Mouse (Mus musculus) ES-E14 (cell line): Measurements from ENCODE around the gene Slc25a26. TPM values are rescaled to one million over a fixed set of nuclear protein-coding genes. Genes with fewer than 3 reads are reported as not detected.
A peak's percentile ranks its signal among the peaks of the same experiment; 100 is the strongest.

Source experiments
- DNase-seq: peaks from one replicate; pipeline ENCODE4 v3.0.0-alpha.2; 2013; ENCODE audit warnings: low read depth, low spot score
- H3K27ac ChIP-seq: 2 replicates; pipeline ENCODE4 v1.5.1; 2012; ENCODE audit warnings: low read depth, mild to moderate bottlenecking, low read length, moderate library complexity, mixed read lengths; ENCODE audit not compliant: poor library complexity, insufficient read depth, severe bottlenecking
- H3K36me3 ChIP-seq: 2 replicates; pipeline ENCODE4 v1.6.1; 2012; ENCODE audit warnings: mild to moderate bottlenecking, low read length, moderate library complexity, mixed read lengths; ENCODE audit not compliant: control insufficient read depth, poor library complexity, insufficient read depth, severe bottlenecking
- H3K4me1 ChIP-seq, 2 experiments: fragments of 150-350 bp in 1 of 2; sonication (generic) in 1 of 2; 2 replicates each; pipeline ENCODE4 v1.6.1; 2012; ENCODE audit warnings: low read length in 2 of 2, mild to moderate bottlenecking in 1 of 2, mixed read lengths in 1 of 2; ENCODE audit not compliant: control insufficient read depth in 2 of 2, insufficient read depth in 2 of 2, poor library complexity in 1 of 2
- H3K4me3 ChIP-seq, 2 experiments: fragments of 150-350 bp in 1 of 2; sonication (generic) in 1 of 2; 2 replicates each; pipeline ENCODE4 v1.5.1; 2012; ENCODE audit warnings: low read length in 2 of 2, low read depth in 1 of 2, mild to moderate bottlenecking in 1 of 2, mixed read lengths in 1 of 2; ENCODE audit not compliant: insufficient read depth in 1 of 2, poor library complexity in 1 of 2, severe bottlenecking in 1 of 2
- H3K9ac ChIP-seq: 2 replicates; pipeline ENCODE4 v1.6.1; 2012; ENCODE audit warnings: low read depth, mild to moderate bottlenecking, low read length, mixed read lengths; ENCODE audit not compliant: poor library complexity, insufficient read depth, severe bottlenecking
- H3K9me3 ChIP-seq: fragments of 150-350 bp; sonication (generic); 2 replicates; pipeline ENCODE4 v1.6.1; 2012; ENCODE audit warnings: low read depth, mild to moderate bottlenecking, low read length; ENCODE audit not compliant: control insufficient read depth, insufficient read depth
- CHD2 ChIP-seq: IDR thresholded peaks from 2 replicates; pipeline ENCODE4 v1.6.1; 2014; ENCODE audit warnings: mild to moderate bottlenecking, low read depth, low read length, inconsistent platforms
- HCFC1 ChIP-seq: IDR thresholded peaks from 2 replicates; pipeline ENCODE4 v1.6.1; 2012; ENCODE audit warnings: low read length, inconsistent platforms, borderline replicate concordance; ENCODE audit not compliant: insufficient read depth
- MAFK ChIP-seq: IDR thresholded peaks from 2 replicates; pipeline ENCODE4 v1.6.1; 2014; ENCODE audit warnings: mild to moderate bottlenecking, low read depth, low read length, inconsistent platforms; ENCODE audit not compliant: insufficient read depth
- ZC3H11A ChIP-seq: IDR thresholded peaks from 2 replicates; pipeline ENCODE4 v1.6.1; 2012; ENCODE audit warnings: low read depth, mild to moderate bottlenecking, inconsistent platforms, low read length, borderline replicate concordance
- ZNF384 ChIP-seq: IDR thresholded peaks from 2 replicates; pipeline ENCODE4 v1.6.1; 2012; ENCODE audit warnings: low read depth, low read length, inconsistent platforms
- in situ Hi-C, 2 experiments: fragments of 600-800 bp; cut with MboI; formaldehyde crosslinking; loops; one replicate each; pipeline ENCODE4 v1.15.1; 2025; ENCODE audit warnings: low sequenced_read_pairs in 2 of 2, inconsistent platforms in 1 of 2; ENCODE audit not compliant: unreplicated experiment in 2 of 2
- total RNA-seq: library from RNA; depleted of rRNA; stranded (reverse); fragments of 300-350 nt; gene quantifications from 2 replicates; pipeline ENCODE4 v1.2.3, GENCODE M21; 2012

The Slc25a26 gene
- total RNA-seq, 1 experiment: 9.8 TPM

- Histone ChIP-seq H3K4me3 (no peak overlapping the region), H3K36me3 (peaks cover 16% of the 10 kb centered on the region), H3K9me3 (no peaks in the 10 kb centered on the region), H3K27ac (no peak overlapping the region), H3K9ac (no peak overlapping the region), H3K4me1 (peaks cover 2 to 17% of the 10 kb centered on the region in 2 experiments; a peak in 3 of 4 replicates)
- in situ Hi-C loops: no loop called here
- no peak for DNase-seq
- TF ChIP-seq ZC3H11A (no peak), HCFC1 (no peak), CHD2 (no peak), ZNF384 (no peak), MAFK (no peak)
These were observed 120.7 kb downstream of the Slc25a26 start for GRCm38 (mm10) chr6:94620801-94621301.

GRCm38 (mm10) chr6:94622983-94623382 lies 122.9 kb downstream of the Slc25a26 start:
- peaks cover 2 to 17% of the 10 kb centered on the region in 2 experiments; a peak in 3 of 4 replicates for H3K4me1 ChIP-seq
- H3K9me3 ChIP-seq: no peaks in the 10 kb centered on the region
- no peak overlapping the region for H3K27ac ChIP-seq
- no peak overlapping the region for H3K9ac ChIP-seq
- H3K36me3 ChIP-seq: peaks cover 25% of the 10 kb centered on the region
- DNase-seq: peak; percentile 54
- in situ Hi-C loops: no loop called here
- no peak overlapping the region for H3K4me3 ChIP-seq
- TF ChIP-seq ZC3H11A (peak; percentile 96), MAFK (no peak)

DNA sequence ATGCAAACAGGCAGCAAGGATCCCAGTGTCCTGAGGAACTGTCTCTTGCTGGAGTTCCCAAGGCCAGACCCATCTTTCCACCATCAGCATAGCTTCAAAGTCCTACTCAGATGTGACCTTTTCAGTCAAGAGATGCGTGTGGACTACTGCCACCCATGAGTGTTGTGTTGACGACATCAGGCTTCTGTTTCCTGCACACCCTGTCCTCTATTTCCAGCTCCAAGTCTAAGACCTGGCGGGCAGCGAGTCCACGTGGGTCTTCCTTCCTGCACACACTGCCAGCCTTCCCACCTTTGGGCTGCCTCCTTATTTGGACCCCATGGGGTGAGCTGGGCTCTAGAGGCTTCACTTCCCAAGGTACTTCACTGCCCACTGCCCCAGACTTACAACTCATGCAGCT lies 124.4 kb downstream of the Slc25a26 start:
- H3K9ac ChIP-seq: no peak overlapping the region
- no peak for DNase-seq
- H3K27ac ChIP-seq: no peak overlapping the region
- H3K36me3 ChIP-seq: peaks cover 21% of the 10 kb centered on the region
- no peak overlapping the region for H3K4me3 ChIP-seq
- in situ Hi-C loops: no loop called here
- TF ChIP-seq ZC3H11A: no peak
- no peak for TF ChIP-seq CHD2
- TF ChIP-seq ZNF384: no peak
- TF ChIP-seq MAFK: no peak
- no peak for TF ChIP-seq HCFC1
- peaks cover 2 to 17% of the 10 kb centered on the region in 2 experiments; a peak in 3 of 4 replicates for H3K4me1 ChIP-seq
- no peaks in the 10 kb centered on the region for H3K9me3 ChIP-seq

GRCm38 (mm10) chr6:94625896-94626295 lies 125.8 kb downstream of the Slc25a26 start:
- DNase-seq: no peak
- H3K27ac ChIP-seq: no peak overlapping the region
- peaks cover 0 to 7% of the 10 kb centered on the region in 2 experiments; a peak in 2 of 4 replicates for H3K4me1 ChIP-seq
- no peak overlapping the region for H3K9ac ChIP-seq
- H3K4me3 ChIP-seq: no peak overlapping the region
- peaks cover 16% of the 10 kb centered on the region; the same call in 1 of the 2 replicates for H3K36me3 ChIP-seq
- TF ChIP-seq HCFC1 (no peak), ZNF384 (no peak), ZC3H11A (no peak), MAFK (no peak), CHD2 (no peak)
- H3K9me3 ChIP-seq: no peaks in the 10 kb centered on the region
- in situ Hi-C loops: no loop called here

GRCm38 (mm10) chr6:94626807-94627206 lies 126.7 kb downstream of the Slc25a26 start:
- TF ChIP-seq CHD2 (no peak), MAFK (no peak), ZC3H11A (no peak), ZNF384 (no peak), HCFC1 (no peak)
- peaks cover 2 to 5% of the 10 kb centered on the region in 2 experiments; a peak in 3 of 4 replicates for H3K4me1 ChIP-seq
- peaks cover 16% of the 10 kb centered on the region; the same call in 1 of the 2 replicates for H3K36me3 ChIP-seq
- H3K4me3 ChIP-seq: no peak overlapping the region
- DNase-seq: no peak
- in situ Hi-C loops: no loop called here
- H3K9me3 ChIP-seq: no peaks in the 10 kb centered on the region
- H3K27ac ChIP-seq: no peak overlapping the region
- no peak overlapping the region for H3K9ac ChIP-seq
